8 mouse cellular contexts compared by ENCODE assay signal in the genomic region with DNA sequence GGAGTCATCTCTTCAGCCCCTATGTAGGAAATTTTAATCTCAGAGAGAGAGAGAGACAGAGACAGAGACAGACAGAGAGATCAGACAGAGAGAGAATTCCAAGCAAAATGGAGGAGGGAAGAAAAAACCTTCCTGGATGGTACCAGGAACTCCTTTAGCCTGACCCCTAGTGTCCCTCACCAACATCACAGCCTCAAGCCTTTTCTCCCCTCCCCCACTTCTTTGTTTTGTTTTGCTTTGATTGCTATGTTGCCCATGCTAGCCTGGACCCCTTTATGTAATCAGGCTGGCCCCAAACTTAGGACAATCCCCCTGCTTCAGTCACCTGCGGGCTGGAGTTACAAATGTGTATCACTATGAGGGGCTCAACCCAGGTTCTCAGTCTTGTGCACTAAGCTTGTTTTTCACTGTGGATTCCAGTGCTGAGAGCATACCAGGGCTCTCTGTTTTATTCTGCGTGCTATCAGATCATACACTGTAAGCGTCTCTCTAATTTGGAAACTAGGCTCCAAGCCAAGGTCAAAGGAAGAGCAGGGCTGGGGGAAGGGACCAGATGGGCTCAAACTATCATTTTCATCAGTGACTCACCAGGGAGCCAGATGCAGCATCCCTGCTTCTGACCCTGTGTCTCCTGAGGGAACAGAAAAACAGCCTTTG. TPM values are rescaled to one million over a fixed set of nuclear protein-coding genes. Genes with fewer than 3 reads are reported as not detected.
DNase-seq lines count a peak whose midpoint lies in the region; TF ChIP-seq lines count a peak whose summit lies in the region.

No protein-coding gene starts in this region.

- H3K4me1 ChIP-seq in spleen, adult 2 months (ENCODE audit: control insufficient read depth, insufficient read depth, insufficient read length) = no peaks in the 10 kb centered on the region
- H3K4me1 ChIP-seq in heart, embryonic 10.5 days = peaks cover 16% of the 10 kb centered on the region

- DNase-seq in spleen, adult 2 months (ENCODE audit: low read depth in 1 of 2, low spot score in 2 of 2) = no peak
- no peak for DNase-seq in spleen, postnatal 4 days (ENCODE audit: low spot score in 2 of 2)
- DNase-seq in embryo, embryonic 10.5 days (ENCODE audit: low spot score) = peak; percentile 75
- no peak for DNase-seq in heart, embryonic 10.5 days (ENCODE audit: low spot score)
- DNase-seq in kidney, postnatal 36 days = peak; percentile 36 to 49
- DNase-seq in ovary, postnatal 36 days (ENCODE audit: low spot score) = peak; percentile 56
- no peak for DNase-seq in cerebellum, adult 8-10 months
- DNase-seq in urinary bladder, adult 2 months (ENCODE audit: low spot score) = no peak

- H3K4me3 ChIP-seq in spleen, adult 2 months (ENCODE audit: extremely low read depth, insufficient read depth, insufficient read length) = no peak overlapping the region
- H3K4me3 ChIP-seq in heart, embryonic 10.5 days = no peak overlapping the region

- TF ChIP-seq POLR2A in spleen, adult 2 months (IDR thresholded peaks at IDR 0.05; ENCODE audit: low read depth, low read length) = no peak

- no peak for TF ChIP-seq CTCF in spleen, adult 2 months (IDR thresholded peaks at IDR 0.05; ENCODE audit: extremely low read depth, insufficient read depth, insufficient read length, insufficient replicate concordance)

- no peaks in the 10 kb centered on the region for H3K27me3 ChIP-seq in spleen, adult 2 months (ENCODE audit: control insufficient read depth, insufficient read depth, low read length)
- H3K27me3 ChIP-seq in heart, embryonic 10.5 days (ENCODE audit: insufficient read depth, poor library complexity, severe bottlenecking) = no peaks in the 10 kb centered on the region

- peaks cover 8% of the 10 kb centered on the region for H3K36me3 ChIP-seq in spleen, adult 2 months (ENCODE audit: control insufficient read depth, insufficient read depth, low read length)
- H3K36me3 ChIP-seq in heart, embryonic 10.5 days = peaks cover 40% of the 10 kb centered on the region

- H3K9me3 ChIP-seq in heart, embryonic 10.5 days = no peaks in the 10 kb centered on the region

- WGBS in spleen, adult 2 months = 78% methylated on average over 3 of the region's 3 CpGs
- 33% methylated on average over 3 of the region's 3 CpGs for WGBS in heart, embryonic 10.5 days

- H3K27ac ChIP-seq in spleen, adult 2 months (ENCODE audit: insufficient read depth, low read length) = peak overlapping the region; percentile 45
- H3K27ac ChIP-seq in heart, embryonic 10.5 days = peak overlapping the region; percentile 77; the same call in 1 of the 2 replicates

RNA-seq across cellular contexts. Expression of a gene that starts 33.0 kb away (rescaled TPM):
- 42.7 and 60.6 TPM in 2 replicates for polyA plus RNA-seq in spleen, adult 2 months (2012; rRNA removed)
- polyA plus RNA-seq in heart, embryonic 10.5 days (2016; fragmentation: Nextera tagmentation; extraction: Ambion mirVana) = 140 and 172 TPM in 2 replicates
- 150 and 161 TPM in 2 replicates for polyA plus RNA-seq in urinary bladder, adult 2 months (2012; rRNA removed)

RNA-seq across cellular contexts. Expression of a gene that starts 48.2 kb away (rescaled TPM):
- 16.0 and 17.6 TPM in 2 replicates for polyA plus RNA-seq in spleen, adult 2 months (2012; rRNA removed)
- polyA plus RNA-seq in heart, embryonic 10.5 days (2016; fragmentation: Nextera tagmentation; extraction: Ambion mirVana) = 60.3 and 61.2 TPM in 2 replicates
- 28.0 and 32.2 TPM in 2 replicates for polyA plus RNA-seq in urinary bladder, adult 2 months (2012; rRNA removed)

Comparison
In these comparisons a context has a peak if more than half of its experiments do, and no peak if none do; other contexts are left out.
1. DNase-seq: peak in embryo, embryonic 10.5 days (single experiment), kidney, postnatal 36 days (2 of 2) and ovary, postnatal 36 days (single experiment); none in spleen, adult 2 months (0 of 2), spleen, postnatal 4 days (0 of 2), heart, embryonic 10.5 days (single experiment), cerebellum, adult 8-10 months (single experiment) and urinary bladder, adult 2 months (single experiment).